Mouse (Mus musculus): ENCODE results near the gene Gpn3.

GRCm38 (mm10) chr5:122377101-122377833 is 5.6 kb downstream of the Gpn3 start:
- no peak for TF ChIP-seq USF1 (IDR thresholded peaks at IDR 0.05; ENCODE audit: low read depth)
- TF ChIP-seq TCF12 (IDR thresholded peaks at IDR 0.05; ENCODE audit: insufficient read depth, poor library complexity, severe bottlenecking), result no peak
- TF ChIP-seq MAX (IDR thresholded peaks at IDR 0.05; ENCODE audit: low read depth), result no peak
- no peak for TF ChIP-seq POLR2A (IDR thresholded peaks at IDR 0.05; ENCODE audit: insufficient read length, low read depth)
- no peak for TF ChIP-seq CEBPB (IDR thresholded peaks at IDR 0.05; ENCODE audit: insufficient read depth, poor library complexity, severe bottlenecking)

Data from myocyte (in vitro differentiated cells).